Mouse (Mus musculus) E14TG2a.4 (cell line): ENCODE results near the gene Immp2l.

ENCODE experiments used
- CTCF ChIP-seq: conservative IDR thresholded peaks from 2 replicates; pipeline ENCODE4 v1.5.1; 2014; ENCODE audit warnings: low read length
- NANOG ChIP-seq: IDR thresholded peaks from 2 replicates; pipeline ENCODE4 v1.6.1; 2014; ENCODE audit warnings: borderline replicate concordance, low read length, mixed read lengths
- POU5F1 ChIP-seq: IDR thresholded peaks from 2 replicates; pipeline ENCODE4 v1.6.1; 2014; ENCODE audit warnings: low read length, borderline replicate concordance

GRCm38 (mm10) chr12:41486331-41486730 lies 462.4 kb downstream of the Immp2l start, which contains the start of gene Lrrn3:
- TF ChIP-seq CTCF (no peak), NANOG (no peak), POU5F1 (no peak)
